Mouse (Mus musculus) ovary, postnatal 14 days (tissue): Measurements from ENCODE around the gene Epb41l2.

Experiments used
- DNase-seq: peaks from one replicate; pipeline ENCODE4 v3.0.0; 2022; ENCODE audit warnings: low spot score

Epb41l2 gene

DNA sequence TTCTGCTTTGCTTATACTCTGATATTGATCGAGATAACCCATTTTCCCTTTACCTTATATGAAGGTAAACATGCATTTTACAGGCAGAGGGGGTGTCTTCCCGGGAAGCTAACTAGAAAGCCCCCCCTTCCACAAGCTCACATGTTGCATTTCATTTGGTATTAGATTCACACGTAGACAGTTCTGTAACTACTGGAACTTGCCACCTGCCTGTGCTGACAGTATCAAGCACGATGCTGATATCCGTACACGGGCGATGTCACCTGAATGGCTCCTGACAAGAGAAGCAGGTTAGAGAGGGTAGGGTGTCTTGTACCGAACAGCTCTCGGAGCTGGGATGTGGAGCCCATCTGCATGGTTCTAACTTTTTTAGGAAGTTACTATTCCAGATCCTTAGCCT, 41.0 kb downstream of the Epb41l2 start:
- no peak for DNase-seq

DNA sequence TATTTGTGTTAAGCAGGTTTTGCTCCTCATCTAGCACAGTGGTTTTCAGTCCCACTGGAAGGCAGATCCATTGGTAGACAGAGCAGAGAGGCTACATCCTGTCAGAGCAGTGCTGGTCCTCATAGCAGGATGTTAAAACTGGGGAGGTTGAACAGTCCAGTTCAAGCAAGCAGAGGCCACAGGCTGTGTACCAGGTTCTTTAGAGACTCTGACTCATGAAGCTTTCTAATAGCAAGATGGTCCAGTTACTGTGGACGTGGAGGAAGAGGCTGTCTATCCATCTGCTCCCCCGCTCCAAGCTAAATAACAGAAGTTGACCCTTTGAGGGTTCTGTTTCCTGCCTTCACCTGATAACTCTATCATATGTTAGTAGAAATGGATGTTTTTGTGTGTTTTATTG, 41.8 kb downstream of the Epb41l2 start:
- DNase-seq, result no peak

DNA sequence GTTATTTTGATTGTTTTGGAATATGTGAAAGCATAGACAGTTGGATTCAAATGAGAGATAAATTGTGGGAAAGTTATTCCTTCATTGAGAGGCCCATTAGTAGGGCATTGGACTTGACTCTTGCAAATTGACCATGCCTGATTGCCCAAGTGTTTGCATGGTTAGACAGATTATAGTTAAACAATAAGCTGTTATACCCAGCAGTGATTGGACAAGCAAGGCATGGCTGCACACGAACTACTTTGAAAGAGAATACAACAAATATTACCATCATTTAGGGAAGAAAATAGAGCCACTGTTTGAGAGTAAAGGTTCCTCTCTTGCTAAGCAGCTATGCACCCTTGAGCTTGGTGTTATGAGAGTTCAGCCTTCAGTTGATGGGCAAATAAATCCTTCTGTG, 43.3 kb downstream of the Epb41l2 start:
- no peak for DNase-seq

DNA sequence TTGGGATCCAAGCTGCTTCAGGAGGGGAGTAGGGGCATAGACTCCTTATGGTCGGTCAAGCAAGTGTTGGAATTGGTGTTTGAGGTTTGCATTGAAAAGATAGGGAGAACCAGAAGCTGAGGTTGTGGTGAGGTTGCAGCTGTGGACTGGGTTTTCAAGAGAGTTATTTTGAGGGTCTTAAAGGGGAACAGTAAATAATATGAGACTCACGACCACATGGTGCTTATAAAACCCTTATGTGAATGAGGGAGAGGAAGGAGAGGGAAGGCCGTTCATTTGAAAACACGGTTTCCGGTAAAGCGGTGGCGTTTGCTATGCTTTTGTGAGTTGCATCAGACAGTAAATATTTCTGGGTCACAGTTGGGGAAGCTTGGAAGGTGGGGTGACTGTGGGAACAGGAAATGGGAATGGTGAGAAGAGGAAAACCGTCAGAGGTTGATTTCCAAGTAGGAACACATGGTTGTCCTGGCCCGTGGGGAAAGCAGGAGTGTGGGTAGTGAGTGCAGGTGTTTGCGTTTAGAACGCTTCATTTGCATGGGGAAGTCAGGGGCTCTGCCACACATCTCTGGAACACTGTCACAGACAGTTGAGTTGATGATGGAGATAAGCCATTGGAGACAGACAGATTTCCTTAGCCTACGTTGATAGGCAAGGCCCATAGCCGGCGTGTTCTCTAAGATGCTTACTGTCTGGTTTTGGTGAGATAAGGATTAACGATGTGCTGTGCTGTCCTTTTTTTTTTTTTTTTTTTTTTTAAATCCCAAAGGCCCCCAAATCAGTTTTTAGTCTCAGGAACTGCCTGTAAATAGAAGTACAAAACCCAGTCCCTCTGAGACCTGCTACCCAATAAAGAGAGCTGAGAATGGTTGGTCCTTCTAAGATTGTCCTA, 44.5 kb downstream of the Epb41l2 start:
- DNase-seq, result no peak

DNA sequence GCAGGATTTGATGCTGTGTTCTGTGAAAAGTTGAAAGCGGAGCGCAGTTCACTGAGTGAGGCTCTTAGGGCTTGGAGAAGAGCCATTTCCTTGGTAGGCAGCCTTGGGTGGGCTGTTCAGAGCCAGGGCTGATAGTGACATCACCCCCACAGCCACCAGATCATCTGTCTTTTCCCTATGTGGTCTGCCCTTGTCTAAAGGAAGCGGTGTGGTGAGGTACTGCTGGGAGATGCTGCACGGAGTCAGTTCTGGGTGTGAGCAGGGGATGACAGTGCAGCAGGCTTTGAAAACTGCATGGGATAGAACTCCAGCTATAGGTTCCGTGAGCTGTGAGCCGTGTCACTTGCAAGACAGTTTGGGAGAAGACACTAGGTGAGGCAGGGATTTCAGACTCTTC, 45.1 kb downstream of the Epb41l2 start:
- DNase-seq, result no peak

DNA sequence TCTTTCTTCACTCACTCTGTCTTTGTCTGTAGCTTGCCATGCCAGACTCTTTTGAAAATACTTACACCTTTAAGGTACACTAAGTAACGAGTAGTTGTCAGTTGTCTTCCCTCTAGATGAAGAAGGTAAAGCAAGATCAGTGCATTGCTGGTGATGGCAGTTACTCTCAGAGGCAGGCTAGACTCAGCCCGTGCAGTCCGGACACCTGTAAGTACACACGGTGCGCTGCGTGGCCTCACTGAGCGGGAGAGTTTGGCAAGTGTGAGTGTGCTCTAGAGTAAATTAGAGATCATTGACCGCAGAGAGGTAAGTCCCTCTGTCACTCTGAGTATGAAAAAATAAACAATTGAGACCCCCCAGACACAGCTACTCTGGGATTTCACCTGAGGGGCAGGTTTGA, 46.0 kb downstream of the Epb41l2 start:
- no peak for DNase-seq

DNA sequence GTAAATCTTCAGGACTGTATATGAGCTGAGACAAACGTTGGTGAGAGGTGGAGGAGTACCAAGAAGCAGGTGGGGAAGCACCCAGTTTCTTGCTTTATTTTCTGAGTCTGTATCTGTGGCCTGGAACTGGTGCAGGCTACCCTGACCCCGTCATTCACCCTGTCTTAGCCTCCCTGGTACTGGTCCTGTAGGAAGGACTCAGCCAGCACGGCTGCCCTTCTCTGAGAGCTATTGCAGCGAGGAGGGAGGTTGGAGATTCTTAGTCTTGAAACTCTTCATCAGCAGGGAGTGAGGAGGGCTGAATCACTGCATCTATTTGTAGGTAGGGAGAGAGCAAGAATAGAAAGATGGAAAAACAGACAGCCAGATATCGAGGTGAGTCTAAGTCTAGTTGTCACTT, 47.1 kb downstream of the Epb41l2 start:
- DNase-seq, result no peak

DNA sequence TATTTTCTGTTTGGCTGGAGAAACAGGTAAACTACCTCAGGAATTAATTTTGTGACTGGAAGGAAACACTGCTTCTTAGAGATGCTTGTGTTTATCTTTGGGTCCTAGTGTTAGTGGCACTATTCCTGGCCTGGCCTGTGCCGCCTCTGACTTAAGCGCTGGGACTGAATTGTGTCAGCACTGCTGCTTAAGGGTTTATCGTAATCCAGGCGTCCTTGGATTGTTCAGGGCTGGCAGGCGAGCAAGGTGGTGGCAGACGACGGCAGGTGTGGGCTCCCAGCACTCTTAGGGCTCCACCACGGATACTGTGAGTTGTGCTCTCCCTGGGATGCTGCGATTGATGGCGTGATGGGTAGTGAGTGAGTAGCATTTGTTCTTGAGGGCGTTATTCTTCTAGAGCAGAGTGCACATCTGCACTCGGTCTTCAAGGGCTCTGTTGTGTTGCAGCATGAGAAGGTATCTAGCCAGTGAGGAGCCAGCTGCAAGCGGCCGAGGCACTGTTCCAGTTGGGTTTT, 48.6 kb downstream of the Epb41l2 start:
- no peak for DNase-seq

DNA sequence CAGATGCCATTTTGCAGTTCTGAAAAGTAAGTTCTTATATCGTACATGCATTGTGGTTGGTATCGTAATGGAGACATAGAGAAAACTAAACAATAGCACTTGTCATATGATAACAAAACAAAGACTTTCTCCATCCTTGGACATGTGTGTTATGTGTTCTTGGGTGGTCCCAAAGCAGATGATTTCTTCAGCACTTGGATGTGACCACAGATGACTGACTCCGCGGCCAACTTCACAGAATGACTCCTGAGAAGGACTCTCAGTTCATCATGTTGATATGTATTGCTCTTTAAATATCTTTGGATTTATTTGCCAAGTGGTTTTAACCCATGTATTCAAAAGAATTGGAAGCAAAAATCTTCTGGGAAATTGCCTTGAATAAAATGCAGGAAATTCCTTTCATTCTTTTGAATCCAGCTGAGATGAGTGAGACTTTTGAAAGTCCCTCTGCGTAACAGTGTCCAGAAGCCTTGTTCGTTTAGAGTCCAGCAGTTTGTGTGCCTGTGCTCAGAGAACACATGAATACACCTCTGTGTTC, 52.3 kb downstream of the Epb41l2 start:
- no peak for DNase-seq

DNA sequence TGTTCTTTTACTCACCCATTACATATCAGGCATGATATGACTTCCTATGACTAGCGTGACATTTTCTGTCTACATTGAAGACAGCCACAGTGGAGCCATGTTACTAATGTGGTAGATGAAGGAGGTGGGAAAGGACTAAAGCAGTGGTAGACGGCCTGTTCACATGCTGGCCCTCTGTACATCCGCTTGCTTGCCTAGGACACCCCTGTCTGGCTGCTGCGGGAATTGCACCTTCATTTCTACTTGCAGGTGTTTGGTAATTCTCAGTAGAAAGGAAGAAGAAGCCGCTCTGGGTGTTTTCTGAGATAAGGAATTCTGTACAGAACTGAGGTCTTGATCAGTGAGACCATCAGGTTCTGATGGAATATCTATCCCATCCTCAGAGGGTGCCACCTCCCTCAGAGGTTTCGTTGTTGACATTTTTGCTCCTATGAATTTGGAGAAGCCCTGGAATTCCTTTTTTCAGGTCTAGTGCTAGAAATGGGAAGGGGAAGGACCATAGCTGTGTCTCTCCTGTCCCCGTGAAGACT, 55.7 kb downstream of the Epb41l2 start:
- no peak for DNase-seq

DNA sequence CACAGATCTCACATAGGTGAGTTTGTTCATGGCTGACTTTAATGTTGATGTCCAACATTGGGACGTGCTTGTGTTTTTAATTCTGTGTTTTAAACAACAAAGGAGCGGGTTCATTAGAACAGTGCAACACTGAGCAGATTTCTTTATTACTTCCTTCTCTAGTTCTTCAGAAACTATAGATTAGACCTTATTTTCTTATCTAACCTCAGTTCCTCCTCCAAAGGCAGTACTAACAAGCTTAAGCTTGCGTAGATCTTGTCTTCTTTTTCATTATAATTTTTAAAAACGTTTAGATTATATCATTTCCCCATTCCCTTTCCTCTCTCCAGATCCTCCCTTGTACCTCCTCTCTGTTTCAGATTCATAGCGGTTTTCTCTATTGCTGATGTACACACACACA, 57.1 kb downstream of the Epb41l2 start:
- DNase-seq, result no peak

DNA sequence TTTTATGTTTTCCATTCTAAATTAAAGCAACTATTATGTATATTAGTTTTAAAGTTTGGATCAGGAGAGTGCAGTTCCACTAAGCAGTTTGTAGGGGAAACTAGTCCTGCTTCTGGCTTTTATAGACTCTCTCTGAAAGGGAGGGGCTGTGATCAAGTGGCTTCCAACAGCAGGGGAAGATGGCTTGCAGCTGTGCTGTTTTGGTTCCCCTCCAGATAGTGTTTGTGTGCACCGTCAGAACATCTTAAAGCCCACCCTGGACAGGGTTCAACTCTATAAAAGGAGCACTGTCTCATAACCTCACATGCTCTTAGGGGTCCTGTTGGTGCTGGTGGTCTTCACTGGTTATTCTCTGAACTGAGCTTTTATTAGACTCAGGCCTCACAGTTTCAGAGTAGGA, 66.5 kb downstream of the Epb41l2 start:
- DNase-seq, result no peak

DNA sequence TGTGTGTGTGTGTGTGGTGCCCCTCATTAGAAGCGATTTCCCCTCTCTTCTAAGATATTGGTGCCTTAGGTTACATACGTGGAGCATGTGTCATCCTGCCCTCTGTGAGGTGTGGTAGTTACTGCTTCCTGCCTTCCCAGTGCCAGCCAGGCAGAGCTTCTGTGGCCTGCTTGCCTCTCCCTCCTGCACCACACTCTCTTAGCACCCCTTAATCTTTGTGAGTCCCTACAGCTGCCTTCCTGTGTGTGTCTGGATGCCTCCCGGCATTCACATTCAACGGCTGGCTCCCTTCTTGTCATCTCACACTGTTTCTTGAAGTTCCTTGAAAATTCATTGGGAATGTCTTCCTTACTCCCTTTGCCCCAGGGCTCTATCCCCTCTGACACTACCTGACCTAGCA, 67.2 kb downstream of the Epb41l2 start:
- no peak for DNase-seq

DNA sequence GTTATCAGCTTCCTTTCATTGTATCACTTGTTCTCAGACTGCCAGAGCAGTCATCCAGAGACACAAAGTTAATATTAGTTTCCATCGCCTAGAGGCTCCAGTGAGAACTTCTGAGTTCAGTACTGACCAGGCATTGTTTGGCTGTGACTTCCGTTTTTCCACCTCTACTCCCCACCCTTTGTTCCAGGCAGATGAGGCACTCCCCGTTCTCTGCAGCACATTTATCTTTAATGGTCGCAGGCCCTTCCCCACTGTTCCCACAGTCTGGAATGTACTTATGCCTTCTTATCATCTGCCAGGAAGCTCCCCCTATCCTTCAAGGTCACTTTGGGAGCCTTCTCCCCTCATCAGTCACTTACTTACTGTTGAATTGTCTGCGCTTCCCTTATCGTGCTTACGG, 67.9 kb downstream of the Epb41l2 start:
- no peak for DNase-seq

DNA sequence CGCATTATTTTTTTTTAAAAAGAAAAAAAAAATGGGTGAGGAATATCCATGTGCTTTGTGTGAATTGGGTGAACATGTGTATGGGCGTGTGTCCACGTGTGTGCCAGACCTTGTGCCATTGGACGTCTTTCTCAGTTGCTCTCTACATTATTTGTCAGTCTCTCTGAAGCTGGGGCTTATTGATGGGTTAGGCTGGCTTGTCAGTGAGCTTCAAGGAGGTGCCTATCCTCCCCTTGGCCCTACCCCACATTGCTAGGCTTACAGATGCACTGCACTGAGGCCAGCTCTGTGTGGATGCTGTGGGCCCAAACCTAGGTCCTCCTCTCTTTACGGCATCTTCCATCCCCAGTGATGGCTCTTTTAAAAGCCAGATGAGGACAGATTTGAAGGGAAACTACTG, 69.1 kb downstream of the Epb41l2 start:
- no peak for DNase-seq

DNA sequence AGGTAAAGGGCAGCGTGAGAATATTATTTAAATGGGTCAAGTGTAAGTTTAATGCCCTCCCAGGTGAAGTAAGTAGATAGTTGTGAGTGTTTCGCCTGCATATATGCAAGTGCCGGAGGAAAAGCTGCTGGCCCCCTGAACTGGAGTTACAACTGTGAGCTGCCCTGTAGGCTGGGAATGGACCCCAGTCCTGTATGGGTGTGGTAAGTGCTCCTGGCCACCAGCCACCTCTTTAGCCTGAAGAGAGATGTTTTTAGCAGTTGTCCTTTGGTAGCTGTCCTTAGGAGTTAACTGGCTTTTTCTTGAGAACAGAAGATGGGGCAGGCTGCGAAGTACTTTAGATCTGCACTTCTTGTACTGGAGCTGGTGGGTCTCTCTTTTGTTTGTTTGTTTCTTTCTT, 69.7 kb downstream of the Epb41l2 start:
- DNase-seq, result no peak

DNA sequence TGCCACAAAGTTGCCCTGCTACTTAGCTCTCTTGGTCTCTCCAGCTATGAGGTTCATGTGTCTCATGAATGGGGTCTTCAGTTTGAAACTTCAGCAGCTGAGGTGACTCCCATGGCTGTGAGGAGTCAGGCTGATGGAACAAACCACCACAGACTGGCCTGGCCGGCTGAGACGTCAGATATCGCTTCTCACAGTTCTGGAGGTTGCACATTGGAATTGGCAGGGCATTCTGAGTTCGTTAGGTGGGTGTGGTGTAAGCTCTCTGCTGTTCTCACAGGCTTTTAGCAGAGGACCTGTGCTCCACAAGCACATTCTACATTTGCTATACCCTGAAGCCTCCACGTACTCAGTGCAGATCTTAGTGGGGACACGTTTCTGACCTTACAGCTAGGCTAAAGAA, 71.3 kb downstream of the Epb41l2 start:
- no peak for DNase-seq

DNA sequence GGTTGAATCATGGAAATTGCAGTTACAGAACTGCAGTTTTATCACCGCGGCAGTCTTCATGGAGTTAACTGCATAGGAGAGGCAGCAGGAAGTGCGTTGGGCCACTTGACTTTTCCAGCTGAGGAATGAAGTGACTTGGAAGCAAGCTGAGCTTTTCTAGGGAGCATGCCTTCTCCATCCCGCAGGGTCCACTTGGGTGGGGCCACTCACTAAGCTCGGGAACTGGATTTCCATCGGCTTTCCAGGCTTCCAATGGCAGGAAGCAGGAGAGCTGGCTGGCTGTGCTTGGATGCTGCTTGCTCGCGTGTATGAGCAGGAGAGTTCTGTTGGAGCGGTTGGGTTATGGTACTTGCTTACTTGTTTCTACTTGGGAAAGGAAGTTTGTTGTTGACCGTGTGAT, 72.8 kb downstream of the Epb41l2 start:
- no peak for DNase-seq

DNA sequence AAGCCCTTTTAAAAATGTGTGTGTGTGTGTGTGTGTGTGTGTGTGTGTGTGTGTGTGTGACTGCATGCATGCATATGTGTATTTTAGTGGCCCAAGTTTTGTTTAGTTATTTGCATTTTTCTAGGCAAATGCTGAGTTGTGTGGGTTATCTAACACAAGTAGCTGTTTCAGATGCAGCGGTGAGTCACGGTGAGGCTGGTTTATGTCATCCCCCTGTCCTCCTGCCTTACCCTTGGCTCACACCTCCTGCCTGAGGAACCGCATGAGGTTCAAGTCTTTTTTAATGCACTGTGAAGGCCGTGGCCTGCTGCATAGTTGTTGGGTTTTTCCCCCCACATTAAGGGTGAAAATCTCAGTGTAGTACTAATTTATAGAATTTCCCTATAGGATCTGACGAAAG, 73.3 kb downstream of the Epb41l2 start:
- no peak for DNase-seq

DNA sequence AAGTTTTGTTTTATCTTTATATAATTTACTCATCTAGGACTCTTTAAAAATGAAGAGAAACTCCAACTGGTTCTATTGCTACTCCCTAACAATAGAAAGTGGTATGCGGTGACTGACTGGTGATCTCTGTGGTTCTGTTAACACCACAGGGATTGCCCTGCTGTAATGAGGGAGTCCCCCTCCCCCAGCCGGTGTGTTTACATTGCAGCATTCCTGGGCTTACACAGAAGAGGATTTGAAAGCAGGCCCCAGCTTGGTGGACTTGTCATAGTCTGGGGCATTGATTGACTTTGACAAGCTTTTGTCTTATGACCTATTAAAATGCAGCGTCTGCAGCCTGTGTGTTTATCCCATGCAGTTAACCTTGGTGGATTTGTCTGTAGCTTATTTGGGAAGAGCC, 73.9 kb downstream of the Epb41l2 start:
- DNase-seq, result no peak

DNA sequence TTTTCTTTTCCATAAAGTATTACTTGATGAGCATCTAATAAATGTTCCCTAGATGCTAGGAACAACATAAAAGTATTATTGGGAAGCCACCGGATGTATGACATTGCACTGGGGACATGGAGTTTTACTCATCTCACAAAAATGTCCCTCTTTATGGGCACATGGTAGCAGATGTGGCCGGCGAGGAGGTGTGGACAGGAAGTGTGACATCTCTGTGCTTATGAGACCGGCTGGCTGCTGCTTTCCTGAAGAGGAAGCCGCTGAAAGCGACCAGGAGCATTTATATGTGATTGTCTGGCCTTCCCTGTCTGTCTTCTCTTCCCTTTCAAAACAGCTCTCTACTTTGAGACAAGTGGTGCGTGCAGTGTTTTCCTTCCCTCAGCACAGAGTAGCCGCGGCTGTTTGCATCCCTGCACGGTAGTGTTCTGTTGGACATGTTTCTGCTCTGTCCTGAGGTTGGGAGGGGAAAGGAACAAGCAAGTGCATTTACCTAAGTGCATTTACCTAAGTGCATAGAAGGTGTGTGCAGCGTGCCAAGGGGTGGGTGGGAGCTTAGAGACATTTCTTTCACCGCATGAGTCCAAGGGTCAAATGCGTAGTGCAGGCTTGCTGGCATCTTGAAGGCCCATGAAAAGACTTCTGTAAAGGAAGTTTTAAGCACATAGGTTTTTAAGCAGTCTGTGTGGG, 74.9 kb downstream of the Epb41l2 start:
- no peak for DNase-seq

DNA sequence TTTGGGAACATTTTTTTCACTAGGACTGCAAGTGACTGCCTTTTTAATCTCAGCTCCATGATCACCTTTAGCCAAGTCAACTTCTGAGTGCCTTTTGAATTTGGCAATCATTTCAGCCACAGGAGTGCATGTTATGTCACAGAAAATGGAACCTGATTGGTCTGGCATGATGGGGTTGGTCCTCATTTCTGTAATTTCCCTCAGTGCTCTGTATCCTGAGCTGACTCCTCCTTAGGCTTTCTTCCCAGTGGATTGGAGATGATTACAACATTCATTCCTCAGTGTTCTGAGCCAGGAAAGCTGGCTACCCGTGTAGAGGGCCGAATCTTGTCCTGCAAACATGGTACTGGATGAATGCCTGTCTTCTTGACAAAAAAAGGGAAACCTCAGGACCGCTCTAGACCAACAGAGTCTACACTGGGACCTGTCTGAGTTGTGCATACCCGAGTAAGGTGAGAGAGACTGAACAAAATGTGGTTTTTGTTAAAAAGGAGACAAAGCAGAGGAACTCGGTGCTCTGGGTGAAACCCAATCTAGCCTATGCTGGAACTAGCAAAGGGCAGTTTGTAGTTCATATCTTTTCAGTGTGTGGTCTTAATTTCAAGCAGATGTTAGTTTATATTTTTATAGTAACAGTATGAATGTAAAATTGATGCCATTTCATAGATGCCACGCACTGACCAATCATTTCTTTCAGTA, 77.3 kb downstream of the Epb41l2 start:
- no peak for DNase-seq
